Mouse (Mus musculus): Measurements from ENCODE around the gene Gprc5b. TPM values are rescaled to one million over a fixed set of nuclear protein-coding genes. Genes with fewer than 3 reads are reported as not detected.

The Gprc5b gene
- total and polyA plus RNA-seq, 3 experiments = 0.04 to 0.06 TPM; not detected in 1

DNA sequence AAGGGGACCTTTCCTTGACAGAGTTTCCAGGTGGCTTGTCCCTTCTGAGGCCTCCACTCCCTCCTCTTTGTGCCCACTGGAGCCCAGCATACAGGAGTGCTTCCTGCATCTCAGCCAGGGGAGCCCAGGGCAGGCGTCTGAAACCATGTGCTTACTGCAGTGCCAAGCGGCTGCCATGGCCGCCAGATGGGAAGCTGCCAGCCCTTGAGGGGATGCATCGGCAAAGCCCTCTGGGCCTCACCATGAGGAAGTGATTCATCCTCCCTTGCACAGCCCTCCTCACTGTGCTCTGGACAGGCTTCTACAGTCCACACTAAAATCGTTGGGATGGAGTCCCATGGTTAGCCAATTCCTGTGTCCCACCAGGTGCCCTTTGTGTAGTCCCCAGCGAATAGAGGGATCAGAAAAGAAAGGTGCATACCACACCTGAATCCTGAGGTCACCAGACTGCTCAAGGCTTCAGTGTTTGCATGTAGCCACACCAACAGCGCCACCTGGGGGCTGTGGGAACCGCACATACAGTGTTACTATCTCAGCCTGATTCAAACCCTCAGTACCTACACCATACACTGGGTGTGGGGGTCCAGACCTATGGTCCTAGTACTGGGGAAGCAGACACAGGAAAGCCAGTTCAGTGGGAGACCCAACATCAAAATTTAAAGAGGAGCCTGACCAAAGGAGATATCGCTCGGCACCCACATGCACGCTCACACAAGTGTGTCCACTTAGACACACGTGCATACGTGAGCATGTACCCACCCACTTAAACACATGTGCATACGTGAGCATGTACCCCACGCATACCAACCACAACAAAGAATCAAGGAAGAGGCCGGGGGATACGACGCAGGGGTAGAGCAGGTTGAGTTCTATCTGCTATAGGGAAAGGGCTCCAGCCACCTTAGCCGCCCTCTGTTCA lies 27.5 kb upstream of the Gprc5b start (continued):
- TF ChIP-seq ELF1 (IDR thresholded peaks at IDR 0.05; ENCODE audit: low read depth, low read length) (0 out of 2 replicates have a peak, but pooled peaks have one; percentile 17), RAD21 (IDR thresholded peaks at IDR 0.05; ENCODE audit: low read depth, low read length) (peak; percentile 35), SIN3A (IDR thresholded peaks at IDR 0.05; ENCODE audit: low read length) (no peak), MEF2A (IDR thresholded peaks at IDR 0.05; ENCODE audit: borderline replicate concordance, low read depth, low read length) (no peak), E2F4 (IDR thresholded peaks at IDR 0.05; ENCODE audit: insufficient replicate concordance, low read depth, low read length) (no peak), USF2 (conservative IDR thresholded peaks at IDR 0.05; ENCODE audit: low read depth, low read length) (no peak), USF1 (IDR thresholded peaks at IDR 0.05; ENCODE audit: low read depth, low read length) (no peak), TBP (conservative IDR thresholded peaks at IDR 0.05; ENCODE audit: low read depth, low read length) (no peak), CHD1 (IDR thresholded peaks at IDR 0.05; ENCODE audit: low read depth, low read length) (no peak), NELFE (IDR thresholded peaks at IDR 0.05; ENCODE audit: low read depth, low read length) (no peak)

- Histone ChIP-seq H3K27me3 (replicated peaks) (peaks cover 23% of the 10 kb centered on the region), H3K36me3 (replicated peaks in 1 of 2; ENCODE audit: control insufficient read depth in 1 of 2, insufficient read depth in 1 of 2, low read length in 1 of 2) (no peaks in the 10 kb centered on the region), H3K4me2 (ENCODE audit: insufficient read depth, low read depth, poor library complexity, severe bottlenecking) (no peak overlapping the region), H3K9me3 (replicated peaks; ENCODE audit: low read length) (peaks cover 2% of the 10 kb centered on the region), H3K79me2 (replicated peaks; ENCODE audit: control insufficient read depth, extremely low read depth, insufficient read depth, poor library complexity, severe bottlenecking) (no peaks in the 10 kb centered on the region), H3K4me3 (replicated peaks in 1 of 3; ENCODE audit: low read depth in 2 of 3, low read length in 2 of 3, poor library complexity in 1 of 3) (no peak overlapping the region), H3K4me1 (ENCODE audit: control insufficient read depth in 1 of 2, insufficient read depth in 2 of 2) (peaks cover 4 to 16% of the 10 kb centered on the region in 2 experiments; a peak in 3 of 4 replicates), H3K9ac (ENCODE audit: insufficient read depth, low read depth) (no peak overlapping the region), H3K27ac (ENCODE audit: insufficient read depth, low read depth) (no peak overlapping the region)
- DNase-seq (ENCODE audit: extremely low read depth) = peak; percentile 33
- in situ Hi-C loops (cut with MboI; ENCODE audit: low pct_ligation_motif_present, low pct_unique_long_range_greater_than_20kb, low sequenced_read_pairs) (loop anchor here (10.0 kb wide), 2 partner anchors 405 to 495 kb away; partner anchors contain the start of gene Acsm5), dilution Hi-C loops (cut with MboI; ENCODE audit: extremely low pct_ligation_motif_present, extremely low pct_unique_long_range_greater_than_20kb, low sequenced_read_pairs) (no loop called here)
- TF ChIP-seq MYC (IDR thresholded peaks at IDR 0.05; ENCODE audit: low read depth, low read length) (no peak), ZKSCAN1 (IDR thresholded peaks at IDR 0.05; ENCODE audit: borderline replicate concordance, low read depth, low read length) (no peak), UBTF (IDR thresholded peaks at IDR 0.05; ENCODE audit: low read depth, low read length) (no peak), CHD1 (IDR thresholded peaks at IDR 0.05; ENCODE audit: low read depth, low read length) (no peak), CHD2 (IDR thresholded peaks at IDR 0.05; ENCODE audit: low read length) (no peak), ZMIZ1 (IDR thresholded peaks at IDR 0.05; ENCODE audit: low read depth, low read length) (no peak), SMC3 (IDR thresholded peaks at IDR 0.05; ENCODE audit: low read depth, low read length) (peak; percentile 56), USF2 (conservative IDR thresholded peaks at IDR 0.05; ENCODE audit: low read depth, low read length) (no peak), MEF2A (IDR thresholded peaks at IDR 0.05; ENCODE audit: borderline replicate concordance, low read depth, low read length) (no peak), ETS1 (conservative IDR thresholded peaks at IDR 0.05; ENCODE audit: low read depth, low read length) (no peak), MXI1 (IDR thresholded peaks at IDR 0.05; ENCODE audit: low read depth, low read length) (no peak), RAD21 (IDR thresholded peaks at IDR 0.05; ENCODE audit: low read depth, low read length) (peak; percentile 47), CTCF (conservative IDR thresholded peaks at IDR 0.05 in 1 of 2, IDR thresholded peaks at IDR 0.05 in 1 of 2; ENCODE audit: low read depth in 2 of 2, low read length in 2 of 2) (peak; percentile 40 to 73), POLR2AphosphoS2 (IDR thresholded peaks at IDR 0.05; ENCODE audit: low read depth, low read length) (no peak)
Measured at GRCm38 (mm10) chr7:119019537-119019936, 24.5 kb upstream of the Gprc5b start.
